Mouse (Mus musculus) small intestine, adult 2 months (tissue): ENCODE data around the gene Mast4. TPM values are rescaled to one million over a fixed set of nuclear protein-coding genes. Genes with fewer than 3 reads are reported as not detected.
A peak's percentile ranks its signal among the peaks of the same experiment; 100 is the strongest.
"Not testable (repeated sequence)": the region's sequence is repeated elsewhere in the genome, so short reads cannot be mapped to it uniquely, and the experiment has no call there.

ENCODE experiments used
- H3K27ac ChIP-seq: fragments of 200-500 bp; 2 replicates; pipeline ENCODE4 v1.5.1; 2012; ENCODE audit warnings: low read depth, low read length, control low read depth, inconsistent platforms; ENCODE audit not compliant: insufficient read depth
- H3K27me3 ChIP-seq: fragments of 200-500 bp; 2 replicates; pipeline ENCODE4 v1.6.1; 2012; ENCODE audit warnings: mild to moderate bottlenecking, moderate library complexity, low read length, inconsistent platforms; ENCODE audit not compliant: control insufficient read depth, insufficient read depth
- H3K36me3 ChIP-seq: fragments of 200-500 bp; 2 replicates; pipeline ENCODE4 v1.6.1; 2012; ENCODE audit warnings: mild to moderate bottlenecking, low read length, control low read depth, inconsistent platforms; ENCODE audit not compliant: control insufficient read depth, insufficient read depth
- H3K4me1 ChIP-seq: fragments of 200-500 bp; 2 replicates; pipeline ENCODE4 v1.6.1; 2012; ENCODE audit warnings: low read length, inconsistent platforms, mixed read lengths; ENCODE audit not compliant: control insufficient read depth, insufficient read depth, insufficient read length
- H3K4me3 ChIP-seq: fragments of 200-500 bp; 2 replicates; pipeline ENCODE4 v1.5.1; 2012; ENCODE audit warnings: low read depth, mild to moderate bottlenecking, control low read depth, inconsistent platforms, low read length, moderate library complexity
- CTCF ChIP-seq: fragments of 200-500 bp; IDR thresholded peaks from 2 replicates; pipeline ENCODE4 v1.5.1; 2012; ENCODE audit warnings: low read depth, mild to moderate bottlenecking, control low read depth, inconsistent platforms, low read length, moderate library complexity, mixed read lengths; ENCODE audit not compliant: insufficient replicate concordance, insufficient read length; ENCODE audit errors: extremely low read depth
- POLR2A ChIP-seq: fragments of 200-500 bp; IDR thresholded peaks from 2 replicates; pipeline ENCODE4 v1.6.1; 2012; ENCODE audit warnings: low read depth, mild to moderate bottlenecking, control low read depth, inconsistent platforms, low read length, moderate library complexity
- WGBS: fragments of 180-500 bp; shearing (Covaris S2); methylation state at CpG from one replicate; pipeline ENCODE4 v1.1.7; 2018; 5-methylcytosine and 5-hydroxymethylcytosine counted together
- polyA plus RNA-seq: library from polyadenylated mRNA; depleted of rRNA; stranded (reverse); fragments of >200 nt; gene quantifications from 2 replicates; pipeline ENCODE4 v1.2.3, GENCODE M21; 2012

Mast4 gene
- polyA plus RNA-seq, 1 experiment = 5.3 TPM

GRCm38 (mm10) chr13:102744481-102745269, 589.6 kb downstream of the Mast4 start:
- 71% methylated on average over 9 of the region's 9 CpGs for WGBS
- Histone ChIP-seq H3K4me3 (no peak overlapping the region), H3K36me3 (peaks cover 38% of the 10 kb centered on the region), H3K4me1 (no peaks in the 10 kb centered on the region), H3K27ac (no peak overlapping the region), H3K27me3 (no peaks in the 10 kb centered on the region)
- TF ChIP-seq CTCF (peak; percentile 77; the same call in 1 of the 2 replicates), POLR2A (no peak)

- no peak overlapping the region for H3K27ac ChIP-seq
- TF ChIP-seq POLR2A = no peak
- no peak for TF ChIP-seq CTCF
- peaks cover 67% of the 10 kb centered on the region for H3K36me3 ChIP-seq
- WGBS = 92% methylated on average over 13 of the region's 13 CpGs
- H3K27me3 ChIP-seq = no peaks in the 10 kb centered on the region
- no peak overlapping the region for H3K4me3 ChIP-seq
- no peaks in the 10 kb centered on the region for H3K4me1 ChIP-seq
Measured at GRCm38 (mm10) chr13:102739720-102740535, 594.4 kb downstream of the Mast4 start.

GRCm38 (mm10) chr13:102737811-102738210, 596.5 kb downstream of the Mast4 start:
- H3K27me3 ChIP-seq = no peaks in the 10 kb centered on the region
- H3K4me3 ChIP-seq = no peak overlapping the region
- TF ChIP-seq CTCF (no peak), POLR2A (no peak)
- no peak overlapping the region for H3K27ac ChIP-seq
- peaks cover 67% of the 10 kb centered on the region for H3K36me3 ChIP-seq
- no peaks in the 10 kb centered on the region for H3K4me1 ChIP-seq
- whole genome bisulfite sequencing = 92% methylated on average over 7 of the region's 7 CpGs

GRCm38 (mm10) chr13:102733063-102733462, 601.2 kb downstream of the Mast4 start:
- TF ChIP-seq CTCF (no peak), POLR2A (no peak)
- Histone ChIP-seq H3K4me1 (no peaks in the 10 kb centered on the region), H3K36me3 (peaks cover 33% of the 10 kb centered on the region), H3K27ac (no peak overlapping the region), H3K27me3 (no peaks in the 10 kb centered on the region), H3K4me3 (no peak overlapping the region)
- 88% methylated on average over 2 of the region's 2 CpGs for WGBS

GRCm38 (mm10) chr13:102728951-102729350, 605.3 kb downstream of the Mast4 start:
- not testable (repeated sequence) for H3K27me3 ChIP-seq, H3K36me3 ChIP-seq
- 76% methylated on average over 7 of the region's 7 CpGs for WGBS

GRCm38 (mm10) chr13:102728035-102728434, 606.3 kb downstream of the Mast4 start:
- TF ChIP-seq CTCF = no peak
- TF ChIP-seq POLR2A = no peak
- Histone ChIP-seq H3K27me3 (no peaks in the 10 kb centered on the region), H3K4me1 (no peaks in the 10 kb centered on the region), H3K36me3 (peaks cover under 1% of the 10 kb centered on the region; the same call in 1 of the 2 replicates), H3K27ac (no peak overlapping the region), H3K4me3 (no peak overlapping the region)
- WGBS = 54% methylated on average over 3 of the region's 3 CpGs

More at GRCm38 (mm10) chr13:102728951-102729350, 605.3 kb downstream of the Mast4 start:
- not testable (repeated sequence) for H3K4me3 ChIP-seq, H3K4me1 ChIP-seq, H3K27ac ChIP-seq

GRCm38 (mm10) chr13:102726876-102727275, 607.4 kb downstream of the Mast4 start:
- Histone ChIP-seq H3K27ac (no peak overlapping the region), H3K27me3 (no peaks in the 10 kb centered on the region), H3K36me3 (no peaks in the 10 kb centered on the region), H3K4me3 (no peak overlapping the region), H3K4me1 (no peaks in the 10 kb centered on the region)
- 83% methylated on average over 1 of the region's 1 CpGs for WGBS
- TF ChIP-seq CTCF (no peak), POLR2A (no peak)
